Mouse (Mus musculus) intestine, embryonic 16.5 days (tissue): ENCODE measurements around the gene Abcb9. TPM values are rescaled to one million over a fixed set of nuclear protein-coding genes. Genes with fewer than 3 reads are reported as not detected.
A peak's percentile ranks its signal among the peaks of the same experiment; 100 is the strongest.

Experiments
- ATAC-seq: fragments of 200-750 bp; cut with Nextera tagmentation; 2 replicates; pipeline ENCODE4 v1.8.0; 2017; ENCODE audit warnings: moderate TSS enrichment, moderate library complexity
- H3K27ac ChIP-seq: fragments of 300-500 bp; sonication (generic); 2 replicates; pipeline ENCODE4 v1.5.1; 2014; ENCODE audit warnings: mild to moderate bottlenecking, low read length
- H3K27me3 ChIP-seq: fragments of 300-500 bp; sonication (generic); replicated peaks from 2 replicates; pipeline ENCODE4 v1.6.1; 2014; ENCODE audit warnings: low read length, control low read depth, mixed read lengths; ENCODE audit not compliant: control insufficient read depth, insufficient read depth
- H3K36me3 ChIP-seq: fragments of 300-500 bp; sonication (generic); 2 replicates; pipeline ENCODE4 v1.6.1; 2014; ENCODE audit warnings: low read length, control low read depth; ENCODE audit not compliant: control insufficient read depth, insufficient read depth
- H3K4me1 ChIP-seq: fragments of 300-500 bp; sonication (generic); 2 replicates; pipeline ENCODE4 v1.6.1; 2014; ENCODE audit warnings: low read length, control low read depth, mixed read lengths; ENCODE audit not compliant: control insufficient read depth, insufficient read depth
- H3K4me2 ChIP-seq: fragments of 300-500 bp; sonication (generic); 2 replicates; pipeline ENCODE4 v1.6.1; 2014; ENCODE audit warnings: low read depth, low read length, control low read depth
- H3K4me3 ChIP-seq: fragments of 300-500 bp; sonication (generic); 2 replicates; pipeline ENCODE4 v1.5.1; 2014; ENCODE audit warnings: mild to moderate bottlenecking, low read length
- H3K9ac ChIP-seq: fragments of 300-500 bp; sonication (generic); 2 replicates; pipeline ENCODE4 v1.6.1; 2014; ENCODE audit warnings: low read depth, low read length
- H3K9me3 ChIP-seq: fragments of 300-500 bp; sonication (generic); 2 replicates; pipeline ENCODE4 v1.6.1; 2016; ENCODE audit warnings: low read length, control low read depth; ENCODE audit not compliant: control insufficient read depth
- WGBS: fragments of 180-500 bp; shearing (Covaris S2); extraction: QIAGEN DNeasy Blood & Tissue Kit; methylation state at CpG from one replicate; pipeline ENCODE4 v1.1.7; 2014; 5-methylcytosine and 5-hydroxymethylcytosine counted together
- polyA plus RNA-seq: library from polyadenylated mRNA; unstranded; fragments of >200 nt; fragmentation: Nextera tagmentation; extraction: Ambion mirVana; gene quantifications from 2 replicates; pipeline ENCODE4 v1.2.1, GENCODE M21; 2015

The Abcb9 gene
- polyA plus RNA-seq, 1 experiment from 2014 or later: 2.5 TPM

- no peak overlapping the region for H3K27ac ChIP-seq
- no peak overlapping the region for H3K4me3 ChIP-seq
- H3K9me3 ChIP-seq: no peaks in the 10 kb centered on the region
- 86% methylated on average over 11 of the region's 11 CpGs for WGBS
- no peaks in the 10 kb centered on the region for H3K36me3 ChIP-seq
- H3K4me2 ChIP-seq: no peak overlapping the region
- peaks cover 30% of the 10 kb centered on the region for H3K4me1 ChIP-seq
- H3K27me3 ChIP-seq: no peaks in the 10 kb centered on the region
- H3K9ac ChIP-seq: no peak overlapping the region
- no peak for ATAC-seq
Measured at GRCm38 (mm10) chr5:124021148-124021547, 74.5 kb downstream of the Abcb9 start.

DNA sequence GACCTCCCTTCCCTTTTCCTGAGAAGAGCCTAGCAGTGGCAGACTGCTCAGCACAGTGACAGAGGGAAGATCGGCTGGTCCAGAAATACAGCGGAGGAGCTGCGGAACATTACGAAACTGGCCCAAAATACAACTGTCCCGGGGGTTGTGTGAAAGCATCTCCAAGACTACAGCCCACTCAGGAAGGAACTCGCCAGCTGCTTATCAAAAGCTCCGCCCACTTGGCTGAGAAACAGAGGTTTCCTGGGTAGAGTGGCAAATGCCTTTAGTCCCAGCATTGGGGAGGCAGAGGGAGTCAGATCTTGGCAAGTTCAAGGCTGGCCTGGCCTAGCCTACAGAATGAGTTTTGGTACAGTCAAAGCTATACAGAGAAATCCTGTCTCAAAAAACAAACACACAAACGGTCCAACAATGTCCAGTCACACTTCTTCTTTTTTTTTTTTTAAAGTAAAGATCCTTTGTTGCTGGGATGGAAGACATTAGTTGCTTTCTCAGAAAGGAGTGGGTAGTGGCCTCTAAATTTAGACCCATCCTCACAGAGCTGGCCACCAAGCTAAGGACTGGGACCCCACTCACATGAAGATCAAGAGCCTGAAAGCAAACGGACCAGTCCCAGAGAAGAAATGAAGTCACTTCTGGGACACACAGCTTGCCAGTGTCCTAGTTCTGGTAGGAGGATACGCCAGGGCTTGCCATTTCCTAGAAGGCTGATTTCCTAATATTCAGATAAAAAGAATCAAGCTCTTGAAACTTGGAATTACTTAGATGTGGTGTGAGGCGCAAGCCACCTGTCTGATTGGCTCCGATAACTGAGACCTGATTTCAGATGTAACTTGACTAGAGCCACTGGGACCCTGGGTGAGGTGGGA is 76.0 kb downstream of the Abcb9 start:
- Histone ChIP-seq H3K9ac (no peak overlapping the region), H3K27me3 (no peaks in the 10 kb centered on the region), H3K36me3 (no peaks in the 10 kb centered on the region), H3K9me3 (no peaks in the 10 kb centered on the region), H3K4me1 (peaks cover 30% of the 10 kb centered on the region), H3K4me3 (no peak overlapping the region), H3K27ac (no peak overlapping the region), H3K4me2 (no peak overlapping the region)
- ATAC-seq: no peak
- WGBS: 59% methylated on average over 12 of the region's 12 CpGs

DNA sequence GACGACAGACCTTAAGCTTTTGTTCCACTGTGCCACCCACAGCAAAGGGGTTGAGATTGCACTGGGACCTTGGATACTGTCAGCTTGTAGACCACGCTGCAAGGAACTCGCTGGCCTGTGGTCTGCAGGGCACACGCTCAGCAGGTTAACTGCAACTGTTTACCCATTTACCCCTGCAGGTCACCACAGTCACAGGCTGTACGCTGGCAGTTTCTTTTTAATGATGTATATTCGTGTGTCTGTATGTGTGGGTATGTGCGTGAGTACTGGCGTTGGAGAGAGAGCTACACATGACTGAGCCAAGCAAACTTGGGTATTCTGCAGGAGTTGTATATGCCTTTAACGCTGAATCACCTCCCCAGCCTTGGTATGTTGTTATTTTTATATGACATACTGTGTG is 76.9 kb downstream of the Abcb9 start:
- H3K9me3 ChIP-seq: no peaks in the 10 kb centered on the region
- H3K4me2 ChIP-seq: no peak overlapping the region
- H3K27ac ChIP-seq: no peak overlapping the region
- H3K9ac ChIP-seq: no peak overlapping the region
- H3K4me1 ChIP-seq: peaks cover 36% of the 10 kb centered on the region
- ATAC-seq: no peak
- no peaks in the 10 kb centered on the region for H3K27me3 ChIP-seq
- H3K4me3 ChIP-seq: no peak overlapping the region
- 83% methylated on average over 9 of the region's 9 CpGs for WGBS
- no peaks in the 10 kb centered on the region for H3K36me3 ChIP-seq

GRCm38 (mm10) chr5:124017941-124018340 is 77.7 kb downstream of the Abcb9 start:
- Histone ChIP-seq H3K4me3 (no peak overlapping the region), H3K36me3 (no peaks in the 10 kb centered on the region), H3K4me2 (no peak overlapping the region), H3K27me3 (no peaks in the 10 kb centered on the region), H3K9ac (no peak overlapping the region), H3K4me1 (peaks cover 42% of the 10 kb centered on the region), H3K27ac (no peak overlapping the region), H3K9me3 (no peaks in the 10 kb centered on the region)
- WGBS: 78% methylated on average over 9 of the region's 9 CpGs
- no peak for ATAC-seq

DNA sequence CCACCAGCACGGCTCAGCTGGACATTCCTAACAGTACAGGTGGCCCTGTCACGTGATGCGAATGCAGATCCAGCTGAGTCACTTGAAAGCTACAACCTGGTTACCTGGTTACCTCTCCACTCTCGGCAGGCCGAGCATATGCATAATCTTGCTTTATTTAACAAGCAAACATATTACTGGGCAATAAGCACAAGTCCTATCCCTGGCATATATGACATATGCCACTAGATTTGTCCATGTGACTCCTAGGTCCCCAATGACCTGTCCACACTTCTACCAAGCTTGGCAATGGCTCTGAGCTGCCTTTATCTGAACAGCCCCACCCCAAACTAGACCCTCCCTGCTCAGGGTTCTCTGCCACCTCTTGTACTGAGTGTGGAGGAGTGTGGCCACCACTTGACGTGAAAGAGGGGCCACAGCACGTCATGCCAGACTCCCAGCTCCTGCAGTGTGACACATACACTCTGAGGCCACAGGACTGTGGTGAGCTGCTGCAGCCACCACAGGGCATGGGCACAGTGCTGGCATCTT is 79.2 kb downstream of the Abcb9 start:
- Histone ChIP-seq H3K9ac (no peak overlapping the region), H3K27me3 (no peaks in the 10 kb centered on the region), H3K36me3 (no peaks in the 10 kb centered on the region), H3K27ac (0 out of 2 replicates have a peak overlapping the region, but pooled peaks have one; percentile 15), H3K4me3 (no peak overlapping the region), H3K4me2 (no peak overlapping the region), H3K4me1 (peaks cover 58% of the 10 kb centered on the region), H3K9me3 (no peaks in the 10 kb centered on the region)
- ATAC-seq: peak; percentile 16; the same call in 1 of the 2 replicates
- 75% methylated on average over 7 of the region's 7 CpGs for WGBS

- no peak overlapping the region for H3K9ac ChIP-seq
- H3K4me2 ChIP-seq: no peak overlapping the region
- no peaks in the 10 kb centered on the region for H3K9me3 ChIP-seq
- H3K27me3 ChIP-seq: no peaks in the 10 kb centered on the region
- H3K4me1 ChIP-seq: peaks cover 64% of the 10 kb centered on the region
- no peak for ATAC-seq
- no peaks in the 10 kb centered on the region for H3K36me3 ChIP-seq
- 69% methylated on average over 2 of the region's 2 CpGs for WGBS
- H3K27ac ChIP-seq: no peak overlapping the region
- H3K4me3 ChIP-seq: no peak overlapping the region
Measured at GRCm38 (mm10) chr5:124015727-124016126, 79.9 kb downstream of the Abcb9 start.

DNA sequence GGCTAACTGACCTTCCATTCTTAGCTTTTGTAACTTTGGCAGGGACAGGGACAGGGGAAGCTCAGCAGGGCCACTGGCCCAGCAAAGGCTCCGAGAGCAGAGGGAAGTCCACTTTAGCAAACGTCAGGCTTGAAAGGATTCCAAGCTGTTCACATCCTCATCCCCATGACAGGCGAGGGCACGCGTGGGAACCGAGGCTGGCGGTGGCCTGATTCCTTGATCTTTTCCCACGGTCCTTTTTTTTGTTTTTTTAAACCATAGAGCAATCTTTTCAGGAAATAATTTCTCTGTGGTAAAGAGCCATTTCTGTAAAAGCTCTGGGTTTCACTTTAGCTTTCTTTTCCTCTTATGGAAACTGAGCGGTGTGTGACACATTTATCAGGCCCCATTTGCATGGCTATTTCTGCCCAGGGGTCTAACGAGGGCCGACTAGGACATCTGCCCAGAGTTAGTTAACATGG is 80.8 kb downstream of the Abcb9 start:
- no peak for ATAC-seq
- WGBS: 32% methylated on average over 11 of the region's 11 CpGs

GRCm38 (mm10) chr5:124014180-124014579 is 81.4 kb downstream of the Abcb9 start:
- Histone ChIP-seq H3K4me1 (peaks cover 68% of the 10 kb centered on the region), H3K4me2 (no peak overlapping the region), H3K9ac (no peak overlapping the region), H3K9me3 (no peaks in the 10 kb centered on the region), H3K27ac (0 out of 2 replicates have a peak overlapping the region, but pooled peaks have one; percentile 34), H3K4me3 (no peak overlapping the region), H3K36me3 (0 out of 2 replicates have a peak, but pooled peaks cover 6% of the 10 kb centered on the region), H3K27me3 (no peaks in the 10 kb centered on the region)
- 71% methylated on average over 3 of the region's 3 CpGs for WGBS
- no peak for ATAC-seq

More for the DNA sequence above, 80.8 kb downstream of the Abcb9 start:
- Histone ChIP-seq H3K4me1 (peaks cover 73% of the 10 kb centered on the region), H3K4me3 (no peak overlapping the region), H3K9me3 (no peaks in the 10 kb centered on the region), H3K4me2 (no peak overlapping the region), H3K9ac (peak overlapping the region; percentile 23; the same call in 1 of the 2 replicates), H3K27me3 (no peaks in the 10 kb centered on the region), H3K36me3 (0 out of 2 replicates have a peak, but pooled peaks cover 6% of the 10 kb centered on the region), H3K27ac (peak overlapping the region; percentile 34; the same call in 1 of the 2 replicates)

DNA sequence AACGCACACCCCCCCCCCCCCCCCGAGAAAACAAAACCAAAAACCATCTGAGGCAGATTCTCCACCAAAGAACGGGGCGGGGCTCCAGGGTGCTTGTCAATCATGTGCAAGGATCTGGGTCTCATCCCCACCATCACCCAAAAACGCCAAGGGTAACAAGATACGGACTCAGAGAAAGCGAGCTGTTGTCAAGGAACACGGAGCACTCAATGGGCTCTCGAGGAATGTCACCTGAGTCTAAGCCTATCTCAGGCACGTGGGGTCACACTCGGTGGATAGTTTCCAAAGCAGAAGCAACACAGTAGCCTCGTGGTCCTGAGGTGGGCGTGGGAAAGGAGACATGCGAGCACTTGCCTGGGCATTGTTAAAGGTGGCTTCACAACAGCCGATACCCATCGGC is 81.9 kb downstream of the Abcb9 start:
- Histone ChIP-seq H3K9ac (no peak overlapping the region), H3K36me3 (peaks cover 10% of the 10 kb centered on the region; the same call in 1 of the 2 replicates), H3K4me1 (peaks cover 68% of the 10 kb centered on the region), H3K27ac (no peak overlapping the region), H3K9me3 (no peaks in the 10 kb centered on the region), H3K4me3 (no peak overlapping the region), H3K4me2 (no peak overlapping the region), H3K27me3 (no peaks in the 10 kb centered on the region)
- no peak for ATAC-seq
- WGBS: 84% methylated on average over 16 of the region's 16 CpGs
